Mouse (Mus musculus): Measurements from ENCODE around the gene Micu2. TPM values are rescaled to one million over a fixed set of nuclear protein-coding genes. Genes with fewer than 3 reads are reported as not detected.
"Not testable (repeated sequence)": the region's sequence is repeated elsewhere in the genome, so short reads cannot be mapped to it uniquely, and the experiment has no call there.

Micu2 gene
- total RNA-seq, 2 experiments from 2014 or later = 63.8 to 64.7 TPM

GRCm38 (mm10) chr14:57901998-57902397, 97.1 kb downstream of the Micu2 start:
- intact Hi-C loops (cut with DNase I) = no loop called here
- DNase-seq = no peak

- no peak for DNase-seq
- intact Hi-C loops (cut with DNase I) = no loop called here
Observed at GRCm38 (mm10) chr14:57896882-57897281, 102.2 kb downstream of the Micu2 start.

GRCm38 (mm10) chr14:57896088-57896871, 102.8 kb downstream of the Micu2 start:
- intact Hi-C loops (cut with DNase I); DNase-seq: not testable (repeated sequence)

GRCm38 (mm10) chr14:57894346-57894745, 104.7 kb downstream of the Micu2 start:
- no peak for DNase-seq
- intact Hi-C loops (cut with DNase I) = loop anchor here (5.0 kb wide), 1 partner anchor 67 kb away; the partner anchor contains the start of genes Mrpl57 and Ska3

- no peak for DNase-seq
Observed at GRCm38 (mm10) chr14:57892961-57893360, 106.1 kb downstream of the Micu2 start.

GRCm38 (mm10) chr14:57890011-57890842, 108.8 kb downstream of the Micu2 start, which contains the start of gene Zdhhc20:
TSS of gene Zdhhc20 (minus strand) at chr14:57890276.
- peak; percentile 95 to 97 for DNase-seq
- intact Hi-C loops (cut with DNase I) = loop anchor here (5.0 kb wide), 1 partner anchor 63 kb away; the partner anchor contains the start of genes Mrpl57 and Ska3

More at GRCm38 (mm10) chr14:57892961-57893360, 106.1 kb downstream of the Micu2 start:
- intact Hi-C loops (cut with DNase I) = loop anchor here (5.0 kb wide), 1 partner anchor 66 kb away; the partner anchor contains the start of genes Mrpl57 and Ska3

- peak in 1 of 2 experiments; percentile 60 for DNase-seq
- intact Hi-C loops (cut with DNase I) = loop anchor here (5.0 kb wide), 3 partner anchors 62 to 142 kb away; partner anchors contain the start of genes Gm49361, Mrpl57, Sap18 and Ska3
Observed at GRCm38 (mm10) chr14:57889541-57890010, 109.5 kb downstream of the Micu2 start.

GRCm38 (mm10) chr14:57887171-57887570, 111.9 kb downstream of the Micu2 start:
- intact Hi-C loops (cut with DNase I) = loop anchor here (5.0 kb wide), 2 partner anchors 90 to 140 kb away; partner anchors contain the start of genes Gm49361 and Sap18

GRCm38 (mm10) chr14:57886032-57886431, 113.0 kb downstream of the Micu2 start:
- intact Hi-C loops (cut with DNase I) = loop anchor here (5.0 kb wide), 2 partner anchors 89 to 139 kb away; partner anchors contain the start of genes Gm49361 and Sap18
- DNase-seq = no peak

More at GRCm38 (mm10) chr14:57887171-57887570, 111.9 kb downstream of the Micu2 start:
- peak; percentile 41 to 50 for DNase-seq

- intact Hi-C loops (cut with DNase I) = loop anchor here (5.0 kb wide), 1 partner anchor 34 kb away; no protein-coding TSS in a partner anchor
- DNase-seq = no peak
Observed at GRCm38 (mm10) chr14:57883341-57883740, 115.7 kb downstream of the Micu2 start.

- intact Hi-C loops (cut with DNase I) = loop anchor here (5.0 kb wide), 1 partner anchor 35 kb away; no protein-coding TSS in a partner anchor
- DNase-seq = no peak
Observed at GRCm38 (mm10) chr14:57882720-57883119, 116.3 kb downstream of the Micu2 start.

GRCm38 (mm10) chr14:57881793-57882192, 117.3 kb downstream of the Micu2 start:
- peak; percentile 75 to 80 for DNase-seq
- intact Hi-C loops (cut with DNase I) = loop anchor here (5.0 kb wide), 1 partner anchor 36 kb away; no protein-coding TSS in a partner anchor

- DNase-seq = no peak
- intact Hi-C loops (cut with DNase I) = loop anchor here (5.0 kb wide), 1 partner anchor 36 kb away; no protein-coding TSS in a partner anchor
Observed at GRCm38 (mm10) chr14:57881074-57881473, 118.0 kb downstream of the Micu2 start.

GRCm38 (mm10) chr14:57877921-57878320, 121.1 kb downstream of the Micu2 start:
- DNase-seq = no peak

GRCm38 (mm10) chr14:57866676-57867276, 132.3 kb downstream of the Micu2 start:
- intact Hi-C loops (cut with DNase I) = no loop called here
- no peak for DNase-seq

More at GRCm38 (mm10) chr14:57877921-57878320, 121.1 kb downstream of the Micu2 start:
- intact Hi-C loops (cut with DNase I) = no loop called here

Measured in heart, postnatal 14 days (tissue).